Mouse (Mus musculus) B cell, adult 67 days (primary cell): Measurements from ENCODE around the gene Lgals1. TPM values are rescaled to one million over a fixed set of nuclear protein-coding genes. Genes with fewer than 3 reads are reported as not detected.

Experiments used
- total RNA-seq, 2 experiments: library from RNA; stranded (reverse); gene quantifications; 4 replicates each; pipeline ENCODE4 v1.2.4; 2023

Lgals1 gene
- 10 to 100 TPM in 1 of 2 experiments, 1 to 10 TPM in 1; 7.2 to 10.1 TPM for total RNA-seq

GRCm38 (mm10) chr15:78926021-78926919 is at the start of gene Lgals1:
Gene Lgals1, plus strand, starts transcription at chr15:78926725.

DNA sequence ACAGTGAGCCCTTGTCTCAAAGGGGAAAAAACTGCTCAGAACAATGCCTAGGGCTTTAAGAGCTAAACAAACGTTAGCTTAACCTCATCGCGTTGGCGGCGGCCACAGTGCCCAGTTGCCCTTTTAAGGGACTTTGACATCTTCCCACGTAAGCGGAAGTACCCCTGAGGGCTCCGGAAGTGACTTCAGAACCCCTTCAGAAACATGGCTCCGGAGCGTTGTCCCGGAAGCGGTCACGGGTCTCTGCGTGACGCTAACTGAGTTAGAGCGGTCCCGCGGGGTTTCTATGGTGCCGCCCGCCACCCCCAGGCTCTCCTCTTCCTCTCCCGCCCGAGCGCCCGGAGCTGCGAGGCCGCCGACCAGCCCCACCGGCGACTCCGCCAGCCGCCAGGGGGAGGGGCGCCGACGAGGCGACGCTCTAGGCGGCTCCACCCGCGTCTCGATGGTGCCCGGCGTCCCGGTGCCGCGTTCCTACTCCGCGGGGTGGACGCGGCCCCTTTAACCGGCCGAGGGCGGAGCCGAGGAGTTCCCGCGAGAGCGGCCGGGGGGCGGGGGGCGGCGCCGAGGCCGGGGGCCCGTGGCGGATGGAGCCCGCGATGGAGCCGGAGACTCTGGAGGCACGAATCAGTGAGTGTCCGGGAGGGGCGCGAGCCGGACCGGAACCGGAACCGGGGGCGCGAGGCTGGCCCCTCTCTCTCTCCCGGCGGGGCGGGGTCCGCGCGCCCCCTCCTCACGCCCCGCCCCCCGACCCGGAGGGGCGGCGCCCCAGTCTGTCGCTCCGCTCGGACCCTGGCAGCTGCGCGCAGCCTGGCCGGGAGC is 49.3 kb upstream of the Lgals1 start, which contains the start of gene Gga1:
TSS of gene Gga1 (plus strand) at position 200 of the 819 bp plus-strand sequence.

GRCm38 (mm10) chr15:78899409-78899739 is 27.2 kb upstream of the Lgals1 start, which contains the start of gene Gm49510:
Gene Gm49510, plus strand, starts transcription at chr15:78899667.

DNA sequence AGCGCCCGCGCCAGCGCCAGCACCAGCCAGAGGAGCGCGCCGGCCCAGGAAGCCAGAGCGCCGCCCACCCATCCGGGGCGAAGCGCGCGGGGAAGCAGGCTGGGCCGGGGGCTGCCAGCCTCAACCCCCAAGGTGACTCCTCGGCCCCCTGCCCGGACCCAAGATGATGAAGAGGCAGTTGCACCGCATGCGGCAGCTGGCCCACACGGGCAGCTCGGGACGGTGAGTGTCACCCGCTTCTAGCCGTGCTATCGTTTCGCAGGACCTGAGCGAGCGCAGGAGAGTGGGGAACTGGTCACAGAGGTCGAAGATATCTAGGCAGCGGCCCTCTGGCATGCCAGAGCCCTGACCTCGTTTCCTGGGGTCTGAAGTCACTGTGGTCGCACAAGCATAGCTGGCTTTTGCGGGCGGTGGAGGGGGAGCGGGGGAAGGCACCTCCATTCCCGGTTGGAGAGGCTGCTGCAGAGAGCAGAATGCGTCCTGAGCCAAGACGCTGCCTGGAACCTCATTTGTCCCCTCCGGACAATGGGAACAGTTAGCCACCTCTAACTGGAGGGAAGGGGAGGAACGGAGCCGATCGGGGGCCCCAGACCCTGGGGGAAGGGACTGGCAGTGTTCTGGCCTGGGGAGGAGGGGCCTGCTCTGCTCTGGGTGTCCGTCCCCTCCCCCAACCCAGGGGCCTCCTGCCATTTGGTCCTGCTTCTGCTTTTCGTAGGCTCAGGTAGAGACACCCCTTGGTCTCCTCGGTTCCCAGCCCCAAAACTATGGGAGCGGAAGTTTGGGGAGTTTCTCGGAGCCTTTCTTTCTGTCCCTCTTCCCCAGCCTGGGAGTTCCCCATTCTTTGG is 26.6 kb upstream of the Lgals1 start, which contains the start of gene Sh3bp1:
TSS of gene Sh3bp1 (plus strand) at position 29 of the 845 bp plus-strand sequence.

GRCm38 (mm10) chr15:78913632-78914090 is 12.9 kb upstream of the Lgals1 start, which contains the start of gene Pdxp:
Gene Pdxp, plus strand, starts transcription at chr15:78913919.

DNA sequence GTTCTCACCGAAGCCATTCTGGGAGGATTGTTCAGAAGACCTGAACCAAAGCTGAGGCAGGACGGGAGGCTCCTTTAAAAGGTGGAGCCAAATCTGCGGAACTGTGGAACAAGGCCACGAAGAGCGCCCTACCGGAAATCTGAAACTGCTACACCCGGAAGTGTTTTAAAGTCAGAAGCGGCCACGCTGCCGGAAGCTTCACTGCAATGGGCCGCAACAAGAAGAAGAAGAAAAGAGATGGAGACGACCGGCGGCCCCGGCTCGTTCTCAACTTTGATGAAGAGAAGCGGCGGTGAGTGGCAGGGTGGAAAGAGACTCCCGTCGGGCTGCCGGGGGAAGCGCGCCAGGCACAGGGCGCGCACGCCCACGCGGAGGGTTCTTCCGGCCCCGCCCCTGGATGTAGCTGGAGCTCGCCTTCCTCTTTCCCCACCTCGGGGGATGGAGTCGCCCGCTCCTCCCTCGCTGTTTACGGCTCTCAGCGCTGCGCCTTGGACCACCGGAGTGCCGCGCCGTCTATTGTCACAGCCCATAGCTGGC is 8.3 kb downstream of the Lgals1 start, which contains the start of gene Nol12:
TSS of gene Nol12 (plus strand) at position 150 of the 537 bp plus-strand sequence.

DNA sequence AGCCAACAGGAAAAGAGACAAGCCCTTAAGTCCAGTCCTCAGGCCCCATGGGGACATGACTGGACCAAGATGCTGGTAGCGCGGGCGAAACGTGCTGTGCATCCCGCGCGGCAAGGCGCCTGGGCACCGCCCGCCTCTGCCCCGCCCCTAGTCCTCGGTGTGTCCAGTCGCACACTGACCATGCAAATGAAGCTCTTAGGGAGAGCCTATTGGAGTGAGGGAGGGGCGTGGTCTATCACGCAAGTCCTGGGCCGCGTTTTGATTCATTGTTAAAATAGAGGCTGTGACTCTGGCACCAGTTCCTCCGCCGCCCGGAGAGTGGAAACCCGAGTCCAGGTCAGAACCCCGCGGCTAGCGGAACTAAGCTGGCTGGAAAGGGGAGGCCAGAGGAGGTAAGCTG is 21.1 kb downstream of the Lgals1 start, which contains the start of gene Triobp:
TSS of gene Triobp (plus strand) at position 68 of the 400 bp plus-strand sequence.

Other genes with a start within 250 kb of the Lgals1 start
- gene Elfn2, start 208.0 kb upstream of the Lgals1 start, total RNA-seq: under 1 TPM in 1 of 2 experiments, not detected in 1; 0.12 TPM
- 100 to 1,000 TPM in 1 of 2 experiments, 10 to 100 TPM in 1; 83.2 to 100 TPM for gene Mfng, start 153.2 kb upstream of the Lgals1 start, total RNA-seq
- gene Card10, start 123.7 kb upstream of the Lgals1 start, total RNA-seq: under 1 TPM in 1 of 2 experiments, not detected in 1; 0.38 TPM
- not detected for gene Cdc42ep1, start 84.1 kb upstream of the Lgals1 start, total RNA-seq
- gene Lgals2, start 71.2 kb upstream of the Lgals1 start, total RNA-seq: not detected
- 10 to 100 TPM; 74.7 to 77.9 TPM for gene Gga1, start 49.5 kb upstream of the Lgals1 start, total RNA-seq
- under 1 TPM in 1 of 2 experiments, not detected in 1; 0.80 TPM for gene Gm49510, start 27.1 kb upstream of the Lgals1 start, total RNA-seq
- 10 to 100 TPM; 60.9 to 70.6 TPM for gene Sh3bp1, start 27.0 kb upstream of the Lgals1 start, total RNA-seq
- gene Pdxp, start 12.8 kb upstream of the Lgals1 start, total RNA-seq: 1 to 10 TPM; 9.8 to 9.9 TPM
- 10 to 100 TPM; 36.2 to 47.2 TPM for gene Nol12, start 8.2 kb downstream of the Lgals1 start, total RNA-seq
- gene Triobp, start 21.0 kb downstream of the Lgals1 start, total RNA-seq: 10 to 100 TPM; 46.6 to 65.7 TPM
- gene H1f0, start 101.7 kb downstream of the Lgals1 start, total RNA-seq: 1 to 10 TPM; 1.9 to 2.1 TPM
- gene Galr3, start 115.2 kb downstream of the Lgals1 start, total RNA-seq: not detected
- gene Ankrd54, start 136.2 kb downstream of the Lgals1 start, total RNA-seq: 10 to 100 TPM; 38.2 to 38.8 TPM
- gene Eif3l, start 148.5 kb downstream of the Lgals1 start, total RNA-seq: 100 to 1,000 TPM; 114 to 115 TPM
- 10 to 100 TPM; 50.9 to 53.1 TPM for gene Micall1, start 182.2 kb downstream of the Lgals1 start, total RNA-seq
- 10 to 100 TPM; 56.6 to 57.0 TPM for gene Polr2f, start 214.3 kb downstream of the Lgals1 start, total RNA-seq
- not detected for gene 1700088E04Rik, start 214.5 kb downstream of the Lgals1 start, total RNA-seq
- not detected for gene Sox10, start 238.5 kb downstream of the Lgals1 start, total RNA-seq